Mouse (Mus musculus): ENCODE data around the gene Synpo2. TPM values are rescaled to one million over a fixed set of nuclear protein-coding genes. Genes with fewer than 3 reads are reported as not detected.

Gene Synpo2
- polyA plus RNA-seq, 1 experiment from 2014 or later = 1.4 TPM

DNA sequence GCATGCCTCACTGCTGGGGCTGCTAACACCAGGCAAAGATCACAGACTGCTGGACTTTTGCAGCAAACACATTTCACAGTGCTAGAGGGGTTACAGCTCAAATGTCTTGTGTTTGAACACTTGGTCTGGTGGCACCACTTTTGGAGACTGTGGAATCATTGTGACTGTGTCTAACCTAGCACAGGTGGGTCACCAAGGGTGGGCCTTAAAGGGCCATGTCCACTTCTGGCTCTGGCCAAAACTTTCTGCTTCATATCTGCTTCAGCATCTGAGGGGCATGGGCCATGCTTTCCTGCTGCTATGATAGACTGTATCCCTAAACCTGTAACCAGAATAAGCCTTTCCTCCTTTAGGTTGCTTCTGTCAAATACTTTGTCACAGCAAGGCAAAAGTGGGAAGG is 1.5 kb upstream of the Synpo2 start:
- Histone ChIP-seq H3K36me3 (replicated peaks) (no peaks in the 10 kb centered on the region), H3K9me3 (no peaks in the 10 kb centered on the region), H3K27me3 (replicated peaks) (peaks cover 7% of the 10 kb centered on the region), H3K4me2 (no peak overlapping the region), H3K27ac (no peak overlapping the region), H3K4me1 (peaks cover 6% of the 10 kb centered on the region; the same call in 1 of the 2 replicates), H3K4me3 (no peak overlapping the region), H3K9ac (no peak overlapping the region)
- no peak for ATAC-seq (replicated peaks)

DNA sequence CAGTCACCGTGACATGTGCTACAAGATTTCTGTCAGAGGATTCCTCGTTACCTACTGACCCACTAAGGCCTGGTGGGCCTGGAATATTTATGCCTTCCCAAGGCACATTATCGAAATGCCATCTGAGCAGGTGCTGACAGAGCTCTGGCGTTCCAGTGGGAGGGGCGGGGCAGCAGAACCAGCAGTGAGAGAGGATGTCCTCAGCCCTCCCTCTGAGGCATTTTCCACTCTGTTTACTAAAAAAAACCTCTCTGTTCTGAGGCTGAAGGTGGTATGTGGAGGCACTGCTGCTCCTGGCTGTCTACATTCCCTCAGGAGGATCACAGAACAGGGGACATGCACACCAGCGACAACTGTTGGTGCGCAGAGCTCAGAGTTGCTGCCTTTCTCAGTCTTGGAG is 1.1 kb upstream of the Synpo2 start:
- no peaks in the 10 kb centered on the region for H3K36me3 ChIP-seq (replicated peaks)
- no peaks in the 10 kb centered on the region for H3K9me3 ChIP-seq
- H3K4me1 ChIP-seq = peaks cover 6% of the 10 kb centered on the region; the same call in 1 of the 2 replicates
- no peak overlapping the region for H3K27ac ChIP-seq
- peaks cover 7% of the 10 kb centered on the region for H3K27me3 ChIP-seq (replicated peaks)
- 25% methylated on average over 7 of the region's 7 CpGs for WGBS
- ATAC-seq (replicated peaks) = no peak
- no peak overlapping the region for H3K9ac ChIP-seq
- H3K4me3 ChIP-seq = no peak overlapping the region
- H3K4me2 ChIP-seq = no peak overlapping the region

DNA sequence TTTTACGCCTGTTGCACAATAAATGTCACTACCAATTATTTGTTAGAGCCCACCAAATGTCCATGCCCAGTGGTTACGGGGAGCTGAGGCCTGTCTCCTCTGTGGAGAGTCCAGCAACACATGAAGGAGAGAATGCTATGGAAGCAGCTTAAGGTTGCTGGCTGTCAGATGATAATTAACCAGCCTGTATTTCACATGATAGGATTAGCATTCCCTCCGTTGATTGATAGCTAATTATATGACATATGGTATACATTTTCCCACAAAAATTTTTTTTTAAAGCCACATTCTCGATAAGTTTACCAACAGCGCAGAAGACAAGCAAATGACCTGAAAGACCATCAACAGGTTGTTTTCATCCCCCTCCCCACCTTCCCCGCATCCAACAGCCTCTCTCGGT is 454 bp downstream of the Synpo2 start:
- WGBS = 16% methylated on average over 7 of the region's 7 CpGs
- no peak for ATAC-seq (replicated peaks)
- Histone ChIP-seq H3K4me2 (peak overlapping the region; percentile 81), H3K4me1 (peaks cover 6% of the 10 kb centered on the region; the same call in 1 of the 2 replicates), H3K4me3 (peak overlapping the region; percentile 50), H3K27ac (no peak overlapping the region), H3K27me3 (replicated peaks) (peaks cover 7% of the 10 kb centered on the region), H3K36me3 (replicated peaks) (no peaks in the 10 kb centered on the region), H3K9ac (peak overlapping the region; percentile 42), H3K9me3 (no peaks in the 10 kb centered on the region)

DNA sequence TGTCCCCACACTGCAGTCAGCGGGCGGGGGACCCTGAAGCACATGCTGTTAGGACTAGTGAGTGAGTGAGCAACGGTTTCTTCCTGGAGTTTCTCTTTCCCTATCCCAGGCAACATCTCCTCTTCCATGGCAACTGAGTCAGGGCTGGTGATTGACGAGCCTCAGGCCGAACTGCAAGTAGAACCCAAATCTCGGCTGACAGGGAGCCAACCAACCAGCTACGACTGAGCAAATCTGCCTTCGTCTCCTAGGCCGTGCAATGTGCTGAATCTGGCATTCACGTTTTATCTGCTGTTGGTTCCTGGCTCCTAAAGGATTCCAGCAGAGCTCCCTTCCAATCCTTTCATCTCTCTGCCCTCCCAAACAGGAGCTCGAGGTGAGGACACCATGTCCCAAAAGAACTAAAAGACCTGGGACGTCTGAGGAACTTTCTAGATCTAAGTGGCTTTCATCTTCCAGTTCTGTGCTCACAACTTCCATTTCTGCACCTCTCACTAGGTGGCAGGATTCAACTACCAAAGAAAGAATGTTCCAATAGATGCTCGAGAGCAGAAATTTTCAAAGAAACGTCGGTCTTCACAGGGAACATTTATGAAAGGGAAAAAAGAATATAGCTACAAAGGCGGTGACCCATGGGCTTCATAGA is 1.6 kb downstream of the Synpo2 start:
- Histone ChIP-seq H3K4me2 (no peak overlapping the region), H3K27me3 (replicated peaks) (peaks cover 7% of the 10 kb centered on the region), H3K9me3 (no peaks in the 10 kb centered on the region), H3K27ac (no peak overlapping the region), H3K36me3 (replicated peaks) (no peaks in the 10 kb centered on the region), H3K4me3 (no peak overlapping the region), H3K4me1 (peaks cover 6% of the 10 kb centered on the region; the same call in 1 of the 2 replicates), H3K9ac (no peak overlapping the region)
- WGBS = 46% methylated on average over 16 of the region's 16 CpGs
- ATAC-seq (replicated peaks) = no peak; the same call in 1 of the 2 replicates

DNA sequence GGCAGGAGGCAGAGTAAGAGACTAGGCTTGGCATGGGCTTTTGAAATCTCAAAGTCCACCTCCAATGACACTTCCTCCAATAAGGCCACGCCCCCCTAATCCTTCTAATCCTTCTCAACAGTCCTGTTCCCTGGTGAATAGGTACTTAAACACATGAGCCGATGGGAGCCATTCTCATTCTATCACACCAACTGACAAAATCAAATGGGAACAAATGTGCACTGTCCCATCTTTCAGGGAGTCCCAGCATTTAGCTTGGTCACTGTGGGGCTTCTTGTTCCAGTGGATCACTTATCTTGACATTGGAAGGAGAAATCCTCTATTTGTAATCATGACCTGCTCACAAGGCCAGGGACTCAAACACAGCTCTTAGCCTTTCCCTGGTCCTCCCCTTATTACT is 4.3 kb downstream of the Synpo2 start:
- Histone ChIP-seq H3K27me3 (replicated peaks) (peaks cover under 1% of the 10 kb centered on the region; the same call in 1 of the 2 replicates), H3K4me2 (no peak overlapping the region), H3K4me1 (peaks cover 6% of the 10 kb centered on the region; the same call in 1 of the 2 replicates), H3K9ac (no peak overlapping the region), H3K4me3 (no peak overlapping the region), H3K36me3 (replicated peaks) (no peaks in the 10 kb centered on the region), H3K27ac (no peak overlapping the region), H3K9me3 (no peaks in the 10 kb centered on the region)
- no peak for ATAC-seq (replicated peaks)
- 74% methylated on average over 2 of the region's 2 CpGs for WGBS

DNA sequence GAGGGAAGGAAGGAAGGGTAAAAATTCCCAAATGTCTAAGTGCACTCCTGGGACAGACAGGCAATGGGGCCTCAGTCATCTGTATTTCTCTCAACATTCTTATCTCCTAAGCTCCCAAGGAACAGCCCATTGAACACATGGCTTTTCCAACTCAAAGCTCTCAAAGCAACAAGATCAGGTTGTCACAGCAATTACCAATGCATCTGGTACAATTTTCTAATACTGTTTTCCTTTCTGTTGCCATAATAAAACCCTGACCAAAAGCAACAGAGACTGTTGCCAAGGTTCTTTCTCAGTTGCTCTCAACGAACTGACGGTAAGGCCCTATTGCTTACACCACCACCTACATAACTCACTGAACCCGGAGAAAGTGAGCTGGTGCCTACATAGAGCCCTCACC is 8.7 kb downstream of the Synpo2 start:
- H3K4me1 ChIP-seq = no peaks in the 10 kb centered on the region
- no peak overlapping the region for H3K4me3 ChIP-seq
- no peak overlapping the region for H3K9ac ChIP-seq
- no peak overlapping the region for H3K27ac ChIP-seq
- no peaks in the 10 kb centered on the region for H3K27me3 ChIP-seq (replicated peaks)
- H3K4me2 ChIP-seq = no peak overlapping the region
- H3K9me3 ChIP-seq = no peaks in the 10 kb centered on the region
- 96% methylated on average over 3 of the region's 3 CpGs for WGBS
- no peak for ATAC-seq (replicated peaks)
- H3K36me3 ChIP-seq (replicated peaks) = no peaks in the 10 kb centered on the region

DNA sequence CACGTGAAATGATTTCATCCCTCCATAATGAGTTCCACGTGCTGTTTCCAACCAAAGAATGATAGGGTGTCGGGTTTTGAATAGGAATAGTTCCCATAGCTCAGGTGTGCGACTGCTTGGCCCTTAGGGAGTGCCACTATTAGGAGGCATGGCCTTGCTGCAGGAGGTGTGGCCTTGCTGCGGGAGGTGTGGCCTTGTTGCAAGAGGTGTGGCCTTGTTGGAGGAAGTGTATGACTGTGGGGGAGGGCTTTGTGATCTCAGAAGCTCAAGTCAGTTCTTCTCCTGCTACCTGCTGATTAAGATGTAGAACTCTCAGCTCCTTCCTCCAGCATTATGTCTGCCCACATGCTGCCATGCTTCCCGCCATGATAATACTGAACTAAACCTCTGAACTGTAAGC is 17.3 kb downstream of the Synpo2 start:
- Histone ChIP-seq H3K4me3 (no peak overlapping the region), H3K27me3 (replicated peaks) (no peaks in the 10 kb centered on the region), H3K4me1 (no peaks in the 10 kb centered on the region), H3K9me3 (no peaks in the 10 kb centered on the region), H3K9ac (no peak overlapping the region), H3K27ac (no peak overlapping the region), H3K4me2 (no peak overlapping the region), H3K36me3 (replicated peaks) (no peaks in the 10 kb centered on the region)
- ATAC-seq (replicated peaks) = no peak
- 61% methylated on average over 6 of the region's 6 CpGs for WGBS

DNA sequence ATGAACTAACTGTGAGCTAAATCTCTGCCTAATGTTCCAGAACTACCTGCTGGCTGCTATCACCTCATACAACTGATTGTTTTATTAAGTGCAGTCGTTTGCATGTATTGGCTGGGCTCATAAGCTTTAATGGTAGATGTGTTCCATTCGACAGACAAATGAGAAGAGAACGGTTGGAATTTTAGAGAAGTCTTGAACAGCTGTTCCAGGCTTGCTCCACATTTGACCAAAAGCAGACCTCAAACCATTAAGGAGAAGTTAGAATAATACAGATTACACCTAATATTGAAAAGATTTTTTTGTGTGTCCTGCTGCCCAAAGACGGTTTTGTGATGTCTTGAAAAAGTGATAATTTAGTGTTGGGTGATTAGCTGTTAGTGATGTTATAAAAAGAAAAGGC is 27.1 kb downstream of the Synpo2 start:
- Histone ChIP-seq H3K27ac (no peak overlapping the region), H3K9me3 (no peaks in the 10 kb centered on the region), H3K4me1 (no peaks in the 10 kb centered on the region), H3K36me3 (replicated peaks) (no peaks in the 10 kb centered on the region), H3K27me3 (replicated peaks) (no peaks in the 10 kb centered on the region), H3K4me2 (no peak overlapping the region), H3K9ac (no peak overlapping the region), H3K4me3 (no peak overlapping the region)
- no peak for ATAC-seq (replicated peaks)
- 86% methylated on average over 4 of the region's 4 CpGs for WGBS

DNA sequence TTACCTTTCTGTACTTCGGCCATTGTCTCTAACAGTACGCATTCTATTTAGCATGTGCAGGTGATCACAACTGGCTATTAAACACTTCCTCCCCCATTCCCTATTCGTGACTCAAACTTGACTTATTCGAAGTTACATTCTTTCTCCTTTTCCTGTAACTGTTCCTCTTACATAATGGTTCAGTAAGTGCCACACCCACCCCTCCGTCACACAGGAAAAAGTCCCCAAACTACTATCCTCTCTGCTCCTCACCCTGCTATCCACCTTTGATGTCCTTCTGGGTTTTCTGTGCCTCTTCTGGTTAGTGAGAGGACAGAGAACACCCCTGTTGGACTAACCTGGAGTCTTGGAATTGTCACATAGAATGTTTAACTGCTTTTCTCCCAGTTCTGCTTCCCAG is 28.6 kb downstream of the Synpo2 start:
- Histone ChIP-seq H3K4me2 (no peak overlapping the region), H3K36me3 (replicated peaks) (no peaks in the 10 kb centered on the region), H3K9ac (no peak overlapping the region), H3K27me3 (replicated peaks) (no peaks in the 10 kb centered on the region), H3K27ac (no peak overlapping the region), H3K4me3 (no peak overlapping the region), H3K4me1 (no peaks in the 10 kb centered on the region), H3K9me3 (no peaks in the 10 kb centered on the region)
- 86% methylated on average over 5 of the region's 5 CpGs for WGBS
- no peak for ATAC-seq (replicated peaks)

DNA sequence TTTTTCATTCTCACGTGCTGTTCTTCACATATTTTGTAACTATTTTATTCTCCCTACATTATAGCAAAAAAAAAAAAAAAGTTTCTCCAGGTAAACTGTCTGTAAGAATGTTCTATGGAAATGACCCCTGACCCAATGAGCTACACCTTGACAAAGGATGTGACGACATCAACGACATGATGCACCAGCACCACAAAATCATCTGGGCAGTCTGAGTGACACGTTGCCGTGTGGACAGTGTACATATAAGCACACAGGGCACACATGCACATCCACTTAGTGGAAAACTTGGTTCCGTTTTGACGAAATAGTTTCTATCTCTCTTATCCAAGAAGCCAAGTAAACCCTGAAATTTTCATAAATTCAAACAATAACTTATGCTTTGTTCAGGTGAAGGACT is 30.5 kb downstream of the Synpo2 start:
- H3K9me3 ChIP-seq = no peaks in the 10 kb centered on the region
- no peaks in the 10 kb centered on the region for H3K27me3 ChIP-seq (replicated peaks)
- no peak overlapping the region for H3K4me2 ChIP-seq
- no peak overlapping the region for H3K9ac ChIP-seq
- no peak overlapping the region for H3K27ac ChIP-seq
- ATAC-seq (replicated peaks) = no peak
- H3K36me3 ChIP-seq (replicated peaks) = no peaks in the 10 kb centered on the region
- no peaks in the 10 kb centered on the region for H3K4me1 ChIP-seq
- no peak overlapping the region for H3K4me3 ChIP-seq
- WGBS = 89% methylated on average over 7 of the region's 7 CpGs

DNA sequence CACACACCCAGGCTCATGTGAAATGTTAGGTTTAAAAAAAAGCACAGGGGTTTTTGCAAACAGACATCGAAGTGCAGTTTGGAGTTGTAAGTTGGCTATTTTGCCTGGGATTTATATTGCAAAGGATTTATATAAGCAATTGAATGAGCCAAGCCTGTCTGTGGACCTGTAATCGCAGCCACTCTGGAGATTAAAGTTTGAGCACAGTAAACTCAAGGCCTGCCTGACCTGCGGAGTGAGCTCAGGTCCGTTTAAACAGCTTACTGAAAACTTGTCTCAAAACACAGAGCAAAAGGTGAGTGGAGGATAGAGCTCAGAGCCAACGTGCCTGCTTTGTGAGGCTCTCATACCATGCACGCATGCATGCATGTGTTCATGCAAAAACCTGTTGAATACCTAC is 30.9 kb downstream of the Synpo2 start:
- no peak overlapping the region for H3K9ac ChIP-seq
- H3K27me3 ChIP-seq (replicated peaks) = no peaks in the 10 kb centered on the region
- no peak overlapping the region for H3K4me3 ChIP-seq
- no peak overlapping the region for H3K27ac ChIP-seq
- no peak for ATAC-seq (replicated peaks)
- no peaks in the 10 kb centered on the region for H3K4me1 ChIP-seq
- WGBS = 69% methylated on average over 6 of the region's 6 CpGs
- H3K9me3 ChIP-seq = no peaks in the 10 kb centered on the region
- no peaks in the 10 kb centered on the region for H3K36me3 ChIP-seq (replicated peaks)
- H3K4me2 ChIP-seq = no peak overlapping the region

DNA sequence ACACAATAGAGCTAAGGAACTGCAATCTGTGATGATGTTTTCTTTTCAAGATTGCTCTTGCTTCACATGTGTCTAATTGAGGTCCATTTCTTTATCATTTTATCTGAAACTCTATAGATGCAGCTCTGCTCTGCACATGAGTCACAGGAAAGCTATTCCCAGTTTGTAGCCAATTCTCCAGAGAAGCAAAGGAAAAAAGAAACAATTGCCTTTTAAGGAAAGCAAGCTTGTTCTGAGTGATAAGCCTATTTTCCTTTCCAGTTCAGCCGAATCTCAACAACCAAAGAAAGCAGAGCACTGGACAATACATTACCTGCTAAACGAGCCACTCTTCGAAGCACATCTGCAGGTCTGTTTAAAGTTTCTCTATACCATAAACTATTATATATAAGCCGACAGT is 31.3 kb downstream of the Synpo2 start:
- Histone ChIP-seq H3K4me3 (no peak overlapping the region), H3K9me3 (no peaks in the 10 kb centered on the region), H3K4me1 (no peaks in the 10 kb centered on the region), H3K4me2 (no peak overlapping the region), H3K9ac (no peak overlapping the region), H3K27ac (no peak overlapping the region), H3K27me3 (replicated peaks) (no peaks in the 10 kb centered on the region), H3K36me3 (replicated peaks) (no peaks in the 10 kb centered on the region)
- ATAC-seq (replicated peaks) = no peak
- 51% methylated on average over 4 of the region's 4 CpGs for WGBS

DNA sequence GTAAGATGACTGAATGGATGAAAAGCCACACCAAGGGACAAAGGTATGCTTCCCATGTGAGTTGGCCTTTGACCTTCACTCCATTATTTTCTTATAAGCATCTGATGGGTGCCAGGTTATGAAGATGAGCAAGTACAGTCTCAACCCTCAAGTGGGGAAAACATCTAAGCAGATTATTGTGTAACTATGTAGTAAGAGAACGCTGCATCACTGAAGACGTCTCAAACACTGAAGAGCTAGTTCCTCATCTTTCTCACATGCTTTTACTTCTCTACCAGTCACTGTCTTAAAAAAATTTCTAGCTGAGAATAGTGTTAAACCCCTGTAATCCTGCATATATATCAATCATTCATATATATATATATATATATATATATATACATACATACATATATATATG is 34.2 kb downstream of the Synpo2 start:
- Histone ChIP-seq H3K4me2 (no peak overlapping the region), H3K4me3 (no peak overlapping the region), H3K27ac (no peak overlapping the region), H3K27me3 (replicated peaks) (no peaks in the 10 kb centered on the region), H3K9me3 (no peaks in the 10 kb centered on the region), H3K9ac (no peak overlapping the region), H3K4me1 (no peaks in the 10 kb centered on the region), H3K36me3 (replicated peaks) (no peaks in the 10 kb centered on the region)
- 95% methylated on average over 2 of the region's 2 CpGs for WGBS
- no peak for ATAC-seq (replicated peaks)
